Mouse (Mus musculus) erythroid progenitor cell, adult 5-6 weeks (primary cell): ENCODE data around the gene Eva1c. TPM values are rescaled to one million over a fixed set of nuclear protein-coding genes. Genes with fewer than 3 reads are reported as not detected.

ENCODE experiments used
- ATAC-seq: replicated peaks from 2 replicates; pipeline ENCODE4 v1.8.0; 2016; ENCODE audit warnings: moderate number of reproducible peaks, mild to moderate bottlenecking, moderate TSS enrichment, inconsistent platforms; ENCODE audit not compliant: poor library complexity, low FRiP score, severe bottlenecking
- total RNA-seq, 2 experiments: library from RNA; stranded (forward) in 1 of 2; stranded (reverse) in 1 of 2; fragments of 150-400 nt in 1 of 2; fragments of 186-747, 209-891 nt in 1 of 2; gene quantifications; 2 replicates each; pipeline versions ENCODE4 v1.2.3 to v1.2.4; 2015 to 2017; ENCODE audit warnings: low replicate concordance in 2 of 2

Gene Eva1c
- total RNA-seq, 2 experiments from 2014 or later = 0.84 TPM; not detected in 1

DNA sequence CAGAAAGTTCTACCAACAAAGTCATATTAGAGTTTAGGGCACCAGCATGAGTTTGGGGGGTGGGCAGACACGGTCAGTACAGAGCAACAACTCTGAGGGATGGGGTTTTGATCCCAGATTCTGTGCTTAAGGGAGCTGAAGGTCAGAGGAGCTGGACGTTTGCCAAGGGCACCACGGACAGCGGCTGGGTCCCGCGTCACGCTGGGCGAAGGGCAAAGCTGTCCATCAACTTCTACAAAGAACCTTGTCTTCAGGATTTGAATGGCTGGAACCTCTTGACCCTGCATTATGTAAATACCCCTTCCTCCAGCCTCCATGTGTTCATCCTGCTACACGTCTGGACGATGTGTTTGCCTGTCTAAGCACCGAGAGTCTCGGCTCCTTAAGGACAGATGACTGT is 73.0 kb downstream of the Eva1c start:
- no peak for ATAC-seq

DNA sequence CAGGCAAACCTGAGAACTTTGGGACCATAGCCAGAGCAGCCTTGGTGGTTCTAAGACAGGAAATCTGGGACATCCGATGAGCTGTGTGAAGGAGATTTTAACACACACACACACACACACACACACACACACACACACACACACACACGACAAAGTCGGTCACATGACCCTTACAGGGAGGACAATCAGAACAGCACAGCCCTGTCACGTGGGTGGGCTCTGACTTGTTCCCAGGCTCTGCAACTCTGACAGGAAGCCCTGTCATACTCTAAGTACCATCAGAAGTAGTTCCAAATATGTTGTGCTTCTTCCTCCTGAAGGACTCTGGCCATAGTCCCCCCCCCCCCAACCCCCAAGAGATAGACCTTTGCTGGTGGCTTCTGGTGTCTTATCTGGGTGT is 74.8 kb downstream of the Eva1c start:
- ATAC-seq = no peak

DNA sequence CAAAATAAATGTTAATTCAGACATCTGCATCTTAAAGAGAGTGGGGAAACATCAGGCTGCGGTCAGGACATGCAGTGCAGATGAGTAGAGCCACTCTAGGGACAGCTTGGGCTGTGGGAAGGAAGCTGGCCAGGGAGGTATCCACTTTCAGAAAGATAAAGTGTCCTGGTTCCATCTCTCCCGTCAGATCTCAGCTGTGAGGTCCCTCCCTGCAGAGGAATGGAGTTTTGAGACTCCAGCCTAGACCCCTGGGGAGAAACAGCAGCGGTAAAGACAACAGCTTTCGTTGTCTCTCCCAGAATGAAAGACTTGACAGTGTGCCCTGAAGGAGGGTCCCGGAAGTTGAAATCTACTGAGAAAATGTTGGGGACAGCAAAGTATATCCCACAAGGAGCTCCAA is 76.8 kb downstream of the Eva1c start:
- no peak for ATAC-seq

DNA sequence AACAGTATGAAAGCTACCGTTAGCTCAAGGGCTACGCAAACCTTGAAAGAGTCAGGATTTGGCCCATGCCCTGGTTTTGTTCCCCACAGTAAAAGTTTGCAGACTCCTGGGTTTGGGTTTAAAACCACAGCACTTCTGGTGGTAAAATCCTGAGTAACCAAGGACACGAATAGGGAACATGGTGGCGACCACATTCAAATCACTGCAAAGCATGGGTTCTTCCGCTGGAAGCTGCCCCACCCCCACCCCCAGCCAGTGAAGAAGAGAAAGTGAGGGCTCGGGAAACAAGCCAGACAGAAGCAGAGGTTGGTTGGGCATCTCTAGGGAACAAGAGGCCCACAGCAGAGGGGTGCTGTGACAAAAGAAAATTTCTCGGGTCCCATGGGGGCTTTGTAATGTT is 80.7 kb downstream of the Eva1c start:
- no peak for ATAC-seq

DNA sequence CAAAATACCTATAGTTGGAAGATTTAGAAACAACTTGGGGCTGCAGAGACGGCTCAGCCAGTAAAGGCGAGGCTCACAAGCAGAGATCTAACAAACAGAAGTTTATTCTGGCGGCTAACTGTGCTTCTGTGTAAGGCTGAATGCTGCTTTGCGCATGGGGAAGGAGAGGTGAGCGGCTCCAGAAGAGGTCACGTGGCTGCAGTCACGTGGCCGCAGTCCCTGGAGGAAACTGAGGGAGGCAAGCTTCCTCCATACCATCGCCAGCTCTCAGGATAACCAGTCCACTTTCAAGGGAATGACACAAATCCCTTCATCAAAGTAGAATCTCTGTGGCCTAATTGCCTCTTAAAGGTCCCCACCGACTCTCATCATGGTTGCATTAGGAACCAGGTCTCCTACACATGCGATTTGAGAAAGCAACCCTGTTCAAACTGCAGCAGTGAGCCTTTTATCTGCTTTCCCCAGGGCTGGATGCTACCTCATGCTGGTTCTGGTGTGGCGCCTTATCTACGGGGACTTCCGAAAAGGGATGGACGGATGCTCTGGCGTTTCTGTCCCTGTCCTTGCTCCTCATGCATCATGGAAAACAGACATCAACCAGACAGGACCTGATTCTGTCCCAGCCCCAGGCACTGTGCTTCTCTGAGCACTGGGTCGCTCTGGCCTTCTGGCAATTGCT is 84.5 kb downstream of the Eva1c start:
- no peak for ATAC-seq

DNA sequence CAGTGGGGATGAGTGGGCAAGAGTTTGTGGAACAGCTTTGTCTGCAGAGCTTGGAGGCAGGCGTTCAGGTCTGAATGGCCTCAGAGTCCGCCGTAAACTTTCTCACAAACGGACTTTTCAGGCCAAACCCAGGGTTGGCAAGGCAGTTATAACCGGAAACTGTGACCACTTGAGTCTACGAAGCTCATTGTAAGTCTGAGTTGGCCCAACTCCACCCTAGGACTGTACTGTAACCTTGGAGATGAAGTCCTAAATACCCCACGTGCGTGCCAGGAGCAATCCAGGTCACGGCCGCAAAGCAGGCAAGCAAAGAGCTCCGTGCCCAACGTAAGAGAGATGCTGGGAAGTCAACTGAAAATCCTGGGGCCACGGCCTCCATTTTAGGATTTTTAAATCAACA is 85.2 kb downstream of the Eva1c start:
- no peak for ATAC-seq

DNA sequence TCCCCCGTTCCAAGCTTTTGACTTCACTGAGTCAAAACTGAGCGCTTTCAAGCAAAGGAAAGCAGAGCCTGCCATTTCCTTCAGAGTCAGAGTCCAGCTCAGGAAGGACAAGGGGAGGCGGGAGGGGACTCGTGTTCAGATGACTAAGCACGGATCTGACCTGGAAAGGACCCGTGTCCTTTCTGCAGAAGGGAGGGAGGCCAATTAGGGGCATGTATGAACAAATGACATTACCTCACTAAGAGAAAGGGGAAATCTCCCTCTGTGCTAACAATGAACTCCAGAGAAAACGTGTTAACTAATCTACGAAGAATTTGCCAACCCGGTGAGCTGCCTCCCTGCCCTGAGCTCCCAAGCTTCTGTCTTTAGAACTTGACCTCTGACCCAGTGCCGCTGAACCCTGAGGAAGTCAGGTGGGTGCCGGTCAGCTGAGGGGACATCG is 89.5 kb downstream of the Eva1c start:
- ATAC-seq = no peak

DNA sequence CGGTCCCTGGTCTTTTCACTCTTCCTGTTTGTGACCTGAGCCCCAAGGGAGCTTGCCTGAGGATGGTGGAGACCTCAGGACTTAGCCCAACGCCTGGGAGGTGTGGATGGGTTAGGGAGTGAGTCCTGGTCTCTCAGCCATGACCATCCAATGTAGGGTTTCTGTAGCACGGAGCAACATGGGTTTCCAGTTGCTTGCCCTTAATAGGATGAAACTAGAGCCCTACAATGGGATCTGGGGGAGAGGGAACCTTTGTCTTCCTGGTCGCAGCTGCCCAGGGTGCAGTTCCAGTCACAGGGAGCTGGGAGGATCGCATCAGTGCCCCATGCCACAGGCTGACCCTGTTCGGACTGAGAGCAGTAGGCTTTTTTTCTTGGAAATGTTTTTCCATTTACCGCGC is 90.6 kb downstream of the Eva1c start:
- no peak for ATAC-seq

DNA sequence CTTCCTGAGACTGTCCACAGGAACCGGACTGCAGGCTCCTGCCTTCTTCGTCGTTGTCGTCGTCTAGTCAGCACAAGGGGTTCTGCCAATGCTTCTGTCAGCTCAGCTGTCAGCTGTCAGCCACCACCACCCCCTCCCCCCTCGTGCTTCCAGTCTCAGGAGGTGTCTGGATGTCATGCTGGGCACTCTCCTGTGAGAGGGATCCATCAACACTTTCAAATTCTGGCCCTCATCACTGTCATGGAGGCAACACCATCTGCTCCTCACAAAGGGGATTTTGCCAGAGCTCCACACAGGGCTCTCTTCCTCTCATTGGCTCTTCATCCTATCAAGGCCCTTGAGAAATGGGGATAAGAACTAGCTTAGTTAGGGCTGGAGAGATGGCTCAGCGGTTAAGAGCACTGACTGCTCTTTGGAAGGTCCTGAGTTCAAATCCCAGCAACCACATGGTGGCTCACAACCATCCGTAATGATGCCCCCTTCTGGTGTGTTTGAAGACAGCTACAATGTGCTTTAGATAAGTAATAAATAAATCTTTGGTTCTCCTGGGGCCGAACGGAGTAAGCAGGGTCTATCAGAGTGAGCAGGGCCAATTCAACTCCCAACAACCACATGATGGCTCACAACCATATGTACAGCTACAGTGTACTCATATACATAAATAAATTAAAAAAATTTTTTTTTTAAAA is 95.1 kb downstream of the Eva1c start:
- no peak for ATAC-seq

DNA sequence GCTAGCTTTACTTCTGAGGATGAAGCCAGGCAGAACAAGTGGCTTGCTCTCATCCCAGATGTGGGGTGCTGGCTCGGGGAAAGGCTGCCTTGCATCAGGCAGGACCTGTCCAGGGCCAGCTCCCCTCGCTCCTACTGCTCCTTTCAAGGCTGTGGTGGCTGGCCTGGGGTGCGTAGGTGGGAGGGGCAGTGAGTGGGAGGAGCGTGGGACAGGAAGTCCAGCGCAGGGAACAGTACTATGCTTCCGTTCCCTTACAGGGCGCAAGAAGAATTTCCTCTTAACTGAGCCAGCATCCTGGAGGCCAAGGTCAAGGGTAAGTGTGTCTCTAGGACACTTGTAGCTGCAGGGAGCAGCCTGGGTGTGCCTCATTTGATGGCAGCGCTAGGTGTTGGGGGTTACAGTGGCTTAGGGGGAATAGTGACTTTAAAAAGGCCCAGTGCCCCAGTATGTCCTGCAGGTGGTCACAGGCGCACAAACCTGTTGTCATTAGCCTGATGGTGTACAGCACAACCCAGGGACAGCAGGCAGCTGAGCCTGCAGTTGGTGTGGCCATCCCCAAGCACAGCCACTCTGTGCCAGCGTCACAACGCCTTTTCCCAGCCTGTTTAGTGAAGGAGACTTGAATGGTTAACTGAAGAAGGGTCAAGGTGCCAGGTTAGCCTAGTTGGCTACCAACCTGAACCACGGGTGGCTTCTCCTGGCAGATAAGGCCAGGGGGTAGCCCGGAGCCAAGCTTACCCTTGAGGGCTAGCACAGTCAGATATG is 98.3 kb downstream of the Eva1c start:
- no peak for ATAC-seq

DNA sequence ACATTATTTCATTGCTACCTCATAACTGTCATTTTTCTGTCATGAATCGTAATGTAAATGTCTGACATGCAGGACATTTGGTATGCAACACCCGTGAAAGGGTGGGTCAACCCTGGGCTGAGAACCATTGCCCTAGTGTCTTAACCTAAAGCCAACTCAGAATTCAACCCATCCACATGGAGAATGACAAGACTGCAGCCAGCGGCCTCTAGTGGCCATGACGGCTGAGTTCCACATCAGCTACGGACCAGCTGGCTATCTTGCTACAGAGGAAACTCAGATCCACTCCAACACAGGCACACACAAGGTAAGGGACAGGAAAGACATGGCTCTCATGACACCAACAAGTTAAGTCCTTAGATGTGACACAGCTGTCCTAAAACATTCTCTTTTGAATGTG is 98.9 kb downstream of the Eva1c start:
- peak; percentile 66 for ATAC-seq

DNA sequence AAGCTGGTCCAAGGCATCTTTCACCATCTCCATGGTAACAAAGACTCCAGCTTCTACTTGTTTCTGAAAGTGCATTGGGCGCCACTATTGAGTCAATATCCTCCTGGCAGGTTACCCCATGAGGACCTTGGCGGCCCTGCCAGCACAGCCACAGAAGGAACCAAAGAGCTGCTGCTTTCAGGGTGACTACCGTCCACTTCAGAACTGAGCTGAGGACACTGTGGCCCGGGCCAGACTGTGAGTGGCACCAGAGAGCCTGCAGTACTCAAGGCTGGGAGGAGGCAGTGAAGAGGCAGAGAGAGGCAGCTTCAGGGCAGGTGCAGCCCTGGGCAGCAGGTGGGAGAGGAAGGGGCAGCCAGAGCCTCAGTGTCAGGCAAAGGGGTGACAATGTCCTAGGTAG is 100.9 kb downstream of the Eva1c start:
- ATAC-seq = no peak

DNA sequence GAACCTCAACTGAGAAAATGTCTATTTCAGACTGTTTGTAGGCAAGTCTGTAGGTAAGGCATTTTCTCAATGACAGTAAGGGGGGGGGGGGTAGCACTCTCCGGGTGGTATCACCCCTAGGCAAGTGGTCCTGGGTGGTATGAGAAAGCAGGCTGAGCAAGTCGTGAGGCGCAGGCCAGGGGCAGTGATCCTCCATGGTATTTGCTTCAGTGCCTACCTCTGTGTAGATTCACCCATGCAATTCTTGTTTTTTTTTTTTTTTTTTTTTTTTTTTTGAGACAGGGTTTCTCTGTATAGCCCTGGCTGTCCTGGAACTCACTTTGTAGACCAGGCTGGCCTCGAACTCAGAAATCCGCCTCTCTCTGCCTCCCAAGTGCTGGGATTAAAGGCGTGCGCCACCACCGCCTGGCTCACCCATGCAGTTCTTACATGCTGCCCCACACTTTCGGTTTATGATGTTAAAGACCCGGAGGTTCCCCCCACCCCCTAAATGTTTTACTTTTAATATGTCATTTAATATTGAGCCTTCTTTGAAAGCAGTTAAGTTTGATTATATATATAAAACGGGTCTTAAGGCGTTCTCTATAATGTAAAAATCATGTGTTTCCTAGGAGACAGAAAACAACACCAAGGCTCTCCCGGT is 107.1 kb downstream of the Eva1c start:
- ATAC-seq = no peak

DNA sequence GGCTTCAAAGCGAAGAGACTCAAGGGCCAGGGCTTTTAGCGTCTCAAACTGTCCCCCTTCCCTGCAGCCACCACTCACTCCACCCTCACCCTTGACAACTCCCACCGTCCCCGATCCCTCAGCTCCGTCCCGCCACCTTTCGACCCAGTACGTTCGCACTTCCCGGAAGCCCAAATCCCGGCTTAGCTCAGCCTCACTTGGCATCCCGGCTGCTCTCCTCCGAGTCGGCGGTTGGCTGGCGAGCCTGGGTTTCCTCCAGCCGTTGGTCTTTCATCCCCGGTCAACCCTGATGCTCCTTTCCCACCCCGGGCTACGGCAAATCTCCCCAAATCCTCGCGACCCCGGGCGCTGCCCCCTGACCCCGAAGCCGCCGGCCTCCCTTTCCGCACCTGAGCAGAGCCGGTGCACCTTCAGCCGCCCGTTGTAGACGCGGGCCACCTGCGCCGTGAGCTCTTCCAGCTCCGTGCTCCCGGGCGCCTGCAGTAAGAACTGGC is 107.7 kb downstream of the Eva1c start:
- ATAC-seq = peak; percentile 46

DNA sequence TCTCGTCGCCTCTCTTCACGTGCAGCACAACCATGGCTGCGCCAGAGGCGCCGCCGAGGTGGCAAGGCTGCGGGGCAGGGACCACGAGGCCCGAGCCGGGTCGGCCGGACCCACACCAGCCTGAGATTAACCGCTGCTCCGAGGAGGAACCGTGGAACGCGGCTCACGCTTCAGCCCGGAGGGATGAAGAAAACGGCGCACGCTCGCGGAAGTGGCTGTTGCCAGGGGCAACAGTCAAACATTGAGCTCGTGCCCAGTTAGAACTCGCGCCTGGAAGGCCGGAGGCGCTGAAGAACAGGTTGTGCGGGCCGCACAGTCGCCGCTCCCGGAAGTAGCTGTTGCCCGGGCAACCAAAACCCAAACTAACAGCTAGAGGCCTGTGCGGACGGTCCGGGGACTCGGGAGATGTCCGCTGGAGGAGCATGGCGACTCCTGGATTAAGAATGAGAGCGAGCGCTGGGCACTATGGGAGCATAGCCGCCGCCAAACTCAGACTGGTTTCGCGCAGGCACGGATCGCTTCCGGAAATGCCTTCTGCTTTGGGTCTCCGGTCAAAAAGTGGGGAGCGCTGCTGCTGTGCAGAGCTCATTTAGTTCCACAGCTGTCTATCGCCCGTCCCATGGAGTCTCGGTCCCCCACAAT is 108.3 kb downstream of the Eva1c start, which contains the start of gene Cfap298:
Gene Cfap298 (minus strand): TSS at position 428 of the 642 bp plus-strand sequence.
- ATAC-seq = peak; percentile 96

DNA sequence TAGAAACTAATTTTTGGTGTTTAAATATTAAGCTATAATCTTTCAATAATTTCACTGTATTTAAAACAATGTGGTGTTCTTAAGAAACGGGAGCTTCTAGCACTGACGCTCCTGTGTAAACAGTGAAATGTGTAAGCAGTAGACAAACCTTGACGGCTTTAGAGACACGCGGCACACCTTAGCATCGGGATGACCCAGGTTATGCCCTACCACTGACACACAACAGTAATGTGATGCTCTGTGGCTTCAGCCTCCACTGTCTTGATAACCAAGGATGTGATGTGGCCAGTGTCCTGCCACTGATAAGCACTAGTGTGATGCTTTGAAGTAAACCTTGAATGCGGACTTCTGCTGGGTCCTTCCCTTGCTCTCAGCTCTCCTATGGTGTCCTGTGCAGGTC is 114.7 kb downstream of the Eva1c start:
- no peak for ATAC-seq

DNA sequence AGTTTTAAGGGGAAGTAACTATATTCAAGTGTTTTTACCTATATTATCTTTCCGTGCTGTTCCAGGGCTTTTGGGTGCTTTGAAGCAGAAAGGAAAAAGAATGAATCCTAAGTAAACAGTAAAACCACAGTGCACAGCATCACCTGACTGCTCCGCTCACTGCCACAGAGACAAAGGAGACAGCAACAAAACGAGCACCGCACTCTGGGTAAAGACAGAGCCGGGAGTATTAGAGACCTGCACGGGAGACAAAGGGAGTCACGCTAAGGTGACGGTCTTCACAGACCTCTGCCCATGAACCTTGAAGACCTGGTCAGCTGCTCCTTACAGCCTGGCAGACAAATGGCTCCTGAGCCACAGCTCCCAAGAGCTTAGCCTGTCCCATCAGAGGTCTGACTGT is 120.5 kb downstream of the Eva1c start:
- ATAC-seq = no peak

DNA sequence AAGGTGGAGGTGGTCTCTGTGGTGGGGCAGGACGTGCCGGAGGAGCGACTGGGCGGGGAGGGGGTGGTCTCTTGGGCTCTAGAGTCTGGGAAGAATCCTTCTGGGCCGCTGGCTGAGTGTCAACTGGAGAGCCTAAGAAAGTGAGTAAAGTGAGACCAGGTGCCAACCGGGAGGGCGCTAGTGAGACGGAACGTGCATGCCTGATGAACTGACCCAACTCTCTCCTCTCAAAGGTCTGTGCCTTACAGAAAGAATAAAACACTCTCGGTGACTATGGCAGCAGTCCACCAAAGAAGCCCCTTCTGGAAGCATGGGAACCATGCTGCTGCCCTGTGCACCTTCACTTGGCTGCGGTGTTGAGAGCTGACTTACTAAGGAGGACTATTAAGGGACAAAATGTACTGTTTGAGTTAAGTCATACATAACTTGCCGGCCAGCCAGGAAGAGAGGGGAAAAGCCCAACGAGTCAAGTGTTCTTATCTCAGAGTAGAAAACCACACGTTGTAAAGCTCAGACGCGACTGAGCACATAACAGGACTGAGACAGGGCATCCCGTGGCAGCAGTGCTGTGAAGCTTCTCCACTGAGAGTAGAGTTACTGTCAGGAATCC is 123.9 kb downstream of the Eva1c start:
- no peak for ATAC-seq

DNA sequence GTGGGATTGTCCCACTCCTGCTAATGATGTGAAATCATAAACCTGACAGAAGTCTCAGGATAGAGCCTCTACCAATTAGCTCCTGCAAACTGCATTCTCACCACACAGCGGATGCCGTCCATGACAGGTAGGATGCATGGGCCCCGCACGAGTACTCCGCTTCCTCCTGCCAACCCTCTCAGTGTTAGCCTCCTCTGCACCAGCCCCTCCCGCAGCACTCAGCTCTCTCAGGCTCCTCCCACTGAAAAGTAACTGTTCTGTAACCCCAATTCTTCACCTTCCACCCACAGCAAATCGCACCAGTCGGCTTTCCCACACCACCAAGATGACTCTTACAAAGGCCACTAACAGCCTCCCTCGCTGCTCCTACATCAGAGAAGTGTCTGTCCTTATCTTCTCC is 126.6 kb downstream of the Eva1c start:
- no peak for ATAC-seq
